Mouse (Mus musculus) forebrain, embryonic 12.5 days (tissue): ENCODE measurements around the gene Foxn1. TPM values are rescaled to one million over a fixed set of nuclear protein-coding genes. Genes with fewer than 3 reads are reported as not detected.

Experiments used
- ATAC-seq: fragments of 200-750 bp; cut with Nextera tagmentation; 2 replicates; pipeline ENCODE4 v1.8.0; 2017; ENCODE audit warnings: moderate TSS enrichment; ENCODE audit not compliant: low FRiP score
- H3K27ac ChIP-seq: fragments of 300-500 bp; sonication (generic); 2 replicates; pipeline ENCODE4 v1.5.1; 2016; ENCODE audit warnings: mild to moderate bottlenecking
- H3K27me3 ChIP-seq: fragments of 300-500 bp; sonication (generic); 2 replicates; pipeline ENCODE4 v1.6.1; 2016; ENCODE audit warnings: mild to moderate bottlenecking
- H3K36me3 ChIP-seq: fragments of 300-500 bp; sonication (generic); replicated peaks from 2 replicates; pipeline ENCODE4 v1.6.1; 2016; ENCODE audit warnings: mild to moderate bottlenecking
- H3K4me1 ChIP-seq: fragments of 300-500 bp; sonication (generic); 2 replicates; pipeline ENCODE4 v1.6.1; 2016
- H3K4me2 ChIP-seq: fragments of 300-500 bp; sonication (generic); 2 replicates; pipeline ENCODE4 v1.6.1; 2016; ENCODE audit warnings: mild to moderate bottlenecking, moderate library complexity
- H3K4me3 ChIP-seq: fragments of 300-500 bp; sonication (generic); replicated peaks from 2 replicates; pipeline ENCODE4 v1.5.1; 2016; ENCODE audit warnings: mild to moderate bottlenecking
- H3K9ac ChIP-seq: fragments of 300-500 bp; sonication (generic); 2 replicates; pipeline ENCODE4 v1.6.1; 2016; ENCODE audit warnings: mild to moderate bottlenecking
- H3K9me3 ChIP-seq: fragments of 300-500 bp; sonication (generic); 2 replicates; pipeline ENCODE4 v1.6.1; 2016
- WGBS: fragments of 180-500 bp; shearing (Covaris S2); methylation state at CpG from one replicate; pipeline ENCODE4 v1.1.7; 2016; 5-methylcytosine and 5-hydroxymethylcytosine counted together
- polyA plus RNA-seq: library from polyadenylated mRNA; unstranded; fragments of >200 nt; fragmentation: Nextera tagmentation; extraction: Ambion mirVana; gene quantifications from 2 replicates; pipeline ENCODE4 v1.2.1, GENCODE M21; 2016

The Foxn1 gene
- polyA plus RNA-seq, 1 experiment from 2014 or later = not detected

DNA sequence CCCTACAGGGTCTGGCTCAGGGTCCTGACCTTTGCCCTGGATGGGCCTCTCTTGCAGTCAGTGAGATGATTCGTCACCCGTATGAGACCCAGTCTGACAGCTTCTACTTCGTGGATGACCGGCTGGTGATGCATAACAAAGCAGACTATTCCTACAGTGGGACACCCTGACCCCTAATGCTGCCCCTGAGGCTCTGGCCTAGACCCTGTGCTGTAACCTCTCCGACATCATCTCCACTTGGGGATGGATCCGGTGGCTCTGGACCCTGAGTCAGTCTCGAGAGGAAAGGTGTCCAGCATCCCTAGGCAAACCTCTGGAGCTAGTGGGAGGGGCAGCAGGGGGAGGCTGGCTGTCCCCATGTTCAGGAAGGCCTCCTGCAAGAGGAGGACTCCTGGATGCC, 37.9 kb downstream of the Foxn1 start:
- no peak for ATAC-seq
- H3K27ac ChIP-seq = no peak overlapping the region
- WGBS = 76% methylated on average over 7 of the region's 7 CpGs
- no peak overlapping the region for H3K9ac ChIP-seq
- H3K4me2 ChIP-seq = no peak overlapping the region
- H3K36me3 ChIP-seq = peaks cover 12% of the 10 kb centered on the region
- no peaks in the 10 kb centered on the region for H3K27me3 ChIP-seq
- H3K4me1 ChIP-seq = peaks cover 37% of the 10 kb centered on the region
- H3K4me3 ChIP-seq = no peak overlapping the region
- H3K9me3 ChIP-seq = no peaks in the 10 kb centered on the region

DNA sequence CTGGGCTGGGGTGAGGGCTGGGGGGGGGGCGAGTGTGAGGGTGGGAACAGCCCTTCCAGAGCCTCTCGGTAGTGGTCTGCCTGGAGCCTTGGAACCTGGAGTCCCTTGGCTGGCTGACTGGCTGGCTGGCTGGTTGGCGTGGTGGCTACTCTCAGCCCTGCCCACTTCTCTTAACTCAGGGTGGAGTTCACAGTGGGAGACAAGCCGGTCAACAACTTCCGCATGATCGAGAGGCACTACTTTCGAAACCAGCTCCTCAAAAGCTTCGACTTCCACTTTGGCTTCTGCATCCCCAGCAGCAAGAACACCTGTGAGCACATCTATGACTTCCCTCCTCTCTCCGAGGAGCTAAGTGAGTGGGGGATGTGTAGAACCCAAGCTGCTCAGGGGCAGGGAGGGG, 38.5 kb downstream of the Foxn1 start:
- H3K4me2 ChIP-seq = no peak overlapping the region
- no peak overlapping the region for H3K27ac ChIP-seq
- peaks cover 12% of the 10 kb centered on the region for H3K36me3 ChIP-seq
- H3K9ac ChIP-seq = no peak overlapping the region
- H3K4me1 ChIP-seq = peaks cover 39% of the 10 kb centered on the region
- 90% methylated on average over 9 of the region's 9 CpGs for WGBS
- H3K4me3 ChIP-seq = no peak overlapping the region
- no peaks in the 10 kb centered on the region for H3K9me3 ChIP-seq
- ATAC-seq = no peak
- H3K27me3 ChIP-seq = no peaks in the 10 kb centered on the region

DNA sequence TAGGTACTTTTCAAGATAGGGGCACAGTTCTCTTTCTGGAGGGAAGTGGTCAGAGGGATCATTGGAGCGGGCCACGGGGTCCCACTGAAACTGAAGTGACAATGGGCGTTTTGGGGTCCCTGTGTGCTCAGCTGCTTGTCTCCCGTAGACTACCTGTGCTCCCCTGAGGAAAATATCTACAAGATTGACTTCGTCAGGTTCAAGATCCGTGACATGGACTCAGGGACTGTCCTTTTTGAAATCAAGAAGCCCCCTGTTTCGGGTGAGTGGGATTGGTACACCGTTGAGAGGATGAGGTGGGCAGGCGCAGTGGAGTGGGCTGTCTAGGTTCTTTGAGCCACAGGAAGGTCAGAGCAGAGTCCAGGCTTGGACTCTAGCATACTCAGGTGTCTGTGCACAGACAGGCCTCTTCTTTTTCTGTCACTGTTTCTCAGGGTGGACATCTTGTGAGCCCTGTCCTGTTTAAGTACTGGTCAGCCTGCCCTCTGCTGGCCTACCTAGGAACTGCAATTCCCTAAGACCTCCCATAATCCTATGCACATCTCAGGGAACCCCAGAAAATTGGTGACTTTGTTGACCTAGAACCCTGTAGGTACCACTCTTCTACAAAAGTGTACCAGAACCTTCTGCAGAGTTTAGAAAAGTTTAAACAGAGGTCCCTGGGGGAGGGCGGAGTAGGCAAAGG, 39.1 kb downstream of the Foxn1 start:
- WGBS = 91% methylated on average over 10 of the region's 10 CpGs
- no peak overlapping the region for H3K27ac ChIP-seq
- H3K27me3 ChIP-seq = no peaks in the 10 kb centered on the region
- no peaks in the 10 kb centered on the region for H3K9me3 ChIP-seq
- no peak overlapping the region for H3K4me3 ChIP-seq
- no peak overlapping the region for H3K9ac ChIP-seq
- H3K4me1 ChIP-seq = peaks cover 41% of the 10 kb centered on the region
- H3K4me2 ChIP-seq = no peak overlapping the region
- peaks cover 12% of the 10 kb centered on the region for H3K36me3 ChIP-seq
- ATAC-seq = no peak

DNA sequence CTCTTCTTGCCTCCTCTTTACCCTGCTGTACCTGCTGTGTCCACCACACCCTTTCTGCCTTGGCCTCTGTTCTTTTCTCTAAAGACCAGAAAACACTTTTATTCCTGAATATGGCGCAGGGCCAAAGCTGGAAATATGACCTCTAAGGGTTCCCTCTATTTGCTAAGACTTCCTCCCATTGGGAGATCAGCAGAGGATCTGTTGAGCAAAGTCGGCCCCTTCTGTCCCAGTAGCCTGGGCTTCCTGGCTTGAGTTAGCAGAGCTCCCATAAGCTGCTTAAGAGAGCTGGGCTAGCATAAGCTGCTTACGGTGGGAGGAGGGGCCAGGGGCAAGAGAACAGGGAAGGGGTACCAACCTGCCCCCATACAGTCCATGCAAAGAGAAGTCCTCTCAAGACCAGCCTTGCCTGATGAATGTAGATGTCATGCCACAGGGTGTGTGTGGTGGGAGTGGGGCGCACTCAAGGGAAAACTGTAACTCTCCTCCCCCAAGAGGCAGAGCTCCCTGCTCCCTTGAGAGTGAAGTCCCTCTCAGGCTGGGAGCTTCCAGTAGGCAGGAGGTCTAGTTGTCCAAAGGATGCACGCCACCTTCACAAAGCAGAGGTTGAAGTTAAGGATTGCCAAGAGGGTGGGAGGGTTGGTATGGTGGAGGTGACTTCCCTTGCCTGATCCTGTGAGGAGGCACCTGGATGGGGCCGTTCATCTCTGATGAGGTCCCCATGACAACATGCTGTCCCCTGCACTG, 39.9 kb downstream of the Foxn1 start:
- Histone ChIP-seq H3K4me1 (peaks cover 41% of the 10 kb centered on the region), H3K4me3 (no peak overlapping the region), H3K9ac (no peak overlapping the region), H3K36me3 (peaks cover 13% of the 10 kb centered on the region), H3K27me3 (no peaks in the 10 kb centered on the region), H3K9me3 (no peaks in the 10 kb centered on the region), H3K27ac (peak overlapping the region; percentile 16; the same call in 1 of the 2 replicates), H3K4me2 (no peak overlapping the region)
- WGBS = 69% methylated on average over 6 of the region's 6 CpGs
- no peak for ATAC-seq

DNA sequence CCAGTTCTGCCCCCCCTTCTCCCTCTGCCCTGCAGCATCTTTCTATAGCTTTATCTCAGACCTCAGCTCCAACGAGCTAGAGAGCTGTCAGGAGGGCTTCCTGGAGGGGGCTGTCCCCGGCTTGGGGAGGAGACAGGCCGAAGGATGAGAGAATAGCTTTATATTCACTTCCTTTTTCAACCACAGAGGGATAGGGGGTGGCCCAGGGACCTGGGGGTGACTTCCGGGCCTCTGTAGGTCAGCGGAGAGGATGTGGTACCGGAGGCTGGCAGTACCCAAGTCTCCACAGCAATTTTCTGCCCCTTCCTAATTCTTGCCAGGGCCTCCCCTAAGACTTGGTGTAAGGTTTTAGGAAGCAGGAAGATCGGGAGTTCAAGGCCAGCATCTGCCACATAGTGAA, 40.6 kb downstream of the Foxn1 start:
- no peak overlapping the region for H3K4me2 ChIP-seq
- H3K36me3 ChIP-seq = peaks cover 20% of the 10 kb centered on the region
- WGBS = 82% methylated on average over 7 of the region's 7 CpGs
- H3K4me1 ChIP-seq = peaks cover 41% of the 10 kb centered on the region
- H3K9ac ChIP-seq = 0 out of 2 replicates have a peak overlapping the region, but pooled peaks have one; percentile 40
- H3K4me3 ChIP-seq = no peak overlapping the region
- peak overlapping the region; percentile 16; the same call in 1 of the 2 replicates for H3K27ac ChIP-seq
- no peaks in the 10 kb centered on the region for H3K9me3 ChIP-seq
- no peak for ATAC-seq
- H3K27me3 ChIP-seq = no peaks in the 10 kb centered on the region

DNA sequence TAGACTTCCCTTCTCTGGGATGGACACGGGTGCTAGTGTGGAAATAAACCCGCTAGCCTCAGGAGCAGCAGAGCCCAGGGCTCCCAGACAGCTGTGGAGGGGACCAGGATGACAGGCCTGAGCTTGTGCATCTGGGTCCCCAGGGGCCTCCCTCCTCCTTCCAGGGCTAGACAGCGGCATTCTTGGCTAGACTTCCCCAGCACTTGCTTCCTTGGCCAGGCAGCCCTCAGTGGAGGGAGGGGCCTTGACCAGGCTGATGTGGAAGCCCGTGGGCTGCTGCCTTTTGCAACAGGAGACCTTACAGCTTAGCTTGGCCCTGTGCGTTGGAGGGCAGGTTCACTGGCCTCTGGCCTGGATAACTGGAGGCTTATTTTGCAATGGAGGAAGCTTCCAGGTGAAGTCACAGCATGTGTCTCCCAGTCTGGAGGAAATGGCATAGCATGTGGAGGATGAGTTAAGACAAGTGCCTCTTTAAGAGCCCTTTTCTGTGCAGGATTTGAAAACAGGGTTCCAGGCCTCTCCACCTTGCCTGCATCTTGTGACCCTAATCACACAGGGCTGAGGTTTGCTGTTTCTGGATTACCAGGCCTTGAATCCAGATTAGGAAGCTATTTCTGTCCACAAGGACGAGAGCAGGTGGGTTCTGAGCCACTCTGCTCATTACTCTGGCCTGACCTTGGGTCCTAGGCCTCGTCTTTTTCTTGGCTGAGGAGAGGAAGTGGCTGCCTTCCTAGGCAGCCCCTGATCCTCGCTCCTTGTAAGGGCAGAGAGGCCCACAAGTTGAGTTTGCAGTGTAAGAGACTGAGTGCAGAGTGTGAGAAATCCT, 41.3 kb downstream of the Foxn1 start:
- 66% methylated on average over 8 of the region's 8 CpGs for WGBS
- Histone ChIP-seq H3K36me3 (peaks cover 26% of the 10 kb centered on the region), H3K4me3 (peak overlapping the region; percentile 8; the same call in 1 of the 2 replicates), H3K27me3 (no peaks in the 10 kb centered on the region), H3K27ac (peak overlapping the region; percentile 61; the same call in 1 of the 2 replicates), H3K4me1 (peaks cover 41% of the 10 kb centered on the region), H3K4me2 (peak overlapping the region; percentile 27), H3K9ac (0 out of 2 replicates have a peak overlapping the region, but pooled peaks have one; percentile 40), H3K9me3 (no peaks in the 10 kb centered on the region)
- no peak for ATAC-seq

DNA sequence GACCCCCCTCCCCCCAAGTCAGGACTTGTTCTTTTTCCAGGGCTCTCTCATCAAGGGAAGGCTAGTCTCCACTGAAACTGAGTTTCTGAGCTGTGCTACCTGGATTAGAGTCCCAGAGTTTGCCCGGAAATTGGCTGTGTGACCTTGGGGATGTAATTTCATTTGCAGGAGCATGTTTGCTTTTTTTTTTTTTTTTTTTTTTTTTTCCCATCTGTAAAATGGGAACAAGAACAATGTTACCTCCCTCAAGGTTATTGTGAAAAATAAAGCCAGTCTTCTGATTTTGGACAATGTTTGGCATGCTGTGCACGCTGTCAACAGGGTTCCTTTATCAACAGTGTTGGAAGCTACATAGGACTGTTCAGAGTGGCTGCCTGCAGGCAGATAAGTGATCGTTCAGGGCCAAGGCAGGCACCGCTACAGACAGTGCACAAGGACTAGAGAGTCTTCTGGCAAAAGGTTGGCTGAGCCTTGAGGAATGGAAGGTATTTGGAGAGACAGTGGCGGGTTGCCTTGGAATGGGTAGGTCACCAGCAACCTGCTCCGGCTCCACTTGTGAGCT, 41.9 kb downstream of the Foxn1 start:
- peak overlapping the region; percentile 76 for H3K4me2 ChIP-seq
- H3K4me1 ChIP-seq = peaks cover 40% of the 10 kb centered on the region
- no peaks in the 10 kb centered on the region for H3K27me3 ChIP-seq
- H3K9ac ChIP-seq = peak overlapping the region; percentile 96
- no peak for ATAC-seq
- no peaks in the 10 kb centered on the region for H3K9me3 ChIP-seq
- H3K4me3 ChIP-seq = peak overlapping the region; percentile 88
- peaks cover 33% of the 10 kb centered on the region for H3K36me3 ChIP-seq
- H3K27ac ChIP-seq = peak overlapping the region; percentile 89
- 86% methylated on average over 6 of the region's 6 CpGs for WGBS

DNA sequence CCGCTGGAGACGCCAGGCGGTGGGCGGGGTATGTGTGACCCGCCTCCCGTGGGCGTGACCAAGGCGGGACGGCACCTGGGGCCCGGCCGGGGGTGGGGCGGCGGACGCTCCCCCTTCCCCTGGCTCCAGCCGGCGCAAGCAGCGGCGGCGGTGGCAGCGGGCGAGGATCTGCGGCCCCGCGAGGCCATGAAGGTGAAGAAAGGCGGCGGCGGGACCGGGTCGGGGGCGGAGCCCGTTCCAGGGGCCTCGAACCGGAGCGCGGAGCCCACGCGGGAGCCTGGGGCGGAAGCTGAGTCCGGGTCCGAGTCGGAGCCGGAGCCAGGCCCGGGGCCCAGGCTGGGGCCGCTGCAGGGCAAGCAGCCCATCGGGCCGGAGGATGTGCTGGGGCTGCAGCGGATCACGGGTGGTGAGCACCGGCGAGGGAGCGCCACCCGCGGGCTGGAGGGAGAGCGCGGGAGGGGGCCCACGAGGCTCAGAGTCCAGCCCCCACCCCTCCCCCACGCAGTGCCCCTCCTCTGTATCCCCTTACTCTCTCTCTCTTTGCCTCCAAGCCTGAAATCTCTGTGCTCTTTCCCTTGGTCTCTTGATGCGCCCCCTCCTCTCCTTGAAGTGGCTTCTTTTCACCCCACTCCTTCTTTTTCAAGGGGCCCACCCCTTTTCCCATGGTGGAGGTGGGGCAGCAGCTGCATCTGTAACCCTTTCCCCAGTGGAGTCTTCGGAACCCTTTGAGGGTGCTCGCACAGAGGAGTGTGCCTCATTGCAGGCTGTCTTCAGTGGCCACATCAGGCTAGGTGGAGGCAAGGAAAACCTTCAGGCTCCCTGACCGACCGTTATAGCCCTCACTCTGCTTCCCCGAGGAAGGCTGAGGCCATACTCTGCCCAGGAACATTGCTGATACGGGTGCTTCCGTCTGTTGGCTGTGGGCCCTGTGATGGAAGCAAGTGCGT, 42.7 kb downstream of the Foxn1 start, which contains the start of gene Unc119:
Gene Unc119 (plus strand): TSS at position 102 of the 947 bp plus-strand sequence.
- peak within 1 kb of the TSS; percentile 88 for H3K4me3 ChIP-seq
- peaks cover 38% of the 10 kb centered on the region for H3K4me1 ChIP-seq
- H3K9ac ChIP-seq = peak within 1 kb of the TSS; percentile 96
- WGBS = 2% methylated on average over 41 of the region's 66 CpGs
- H3K27me3 ChIP-seq = no peaks in the 10 kb centered on the region
- peak; percentile 84 for ATAC-seq
- peak within 1 kb of the TSS; percentile 76 for H3K4me2 ChIP-seq
- peaks cover 36% of the 10 kb centered on the region for H3K36me3 ChIP-seq
- H3K27ac ChIP-seq = peak within 1 kb of the TSS; percentile 89
- H3K9me3 ChIP-seq = no peaks in the 10 kb centered on the region

DNA sequence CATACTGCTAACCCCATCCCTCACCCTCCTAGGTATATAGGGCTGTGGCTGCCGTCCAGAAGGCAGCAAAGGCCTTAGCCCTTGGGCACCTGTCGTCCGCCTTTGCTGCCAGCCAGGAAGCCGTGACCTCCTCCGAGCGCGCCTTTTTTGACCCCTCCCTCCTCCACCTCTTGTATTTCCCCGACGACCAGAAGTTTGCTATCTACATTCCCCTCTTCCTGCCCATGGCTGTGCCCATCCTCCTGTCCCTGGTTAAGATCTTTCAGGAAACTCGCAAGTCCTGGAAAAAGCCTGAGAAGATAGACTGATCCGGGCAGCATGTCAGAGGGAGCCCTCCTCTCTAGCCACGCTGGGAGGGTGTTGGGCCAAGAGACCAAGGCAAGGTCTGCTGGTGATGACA, 44.7 kb downstream of the Foxn1 start:
- WGBS = 86% methylated on average over 12 of the region's 12 CpGs
- Histone ChIP-seq H3K9ac (no peak overlapping the region), H3K9me3 (no peaks in the 10 kb centered on the region), H3K36me3 (peaks cover 44% of the 10 kb centered on the region), H3K27me3 (no peaks in the 10 kb centered on the region), H3K4me1 (peaks cover 33% of the 10 kb centered on the region), H3K27ac (no peak overlapping the region), H3K4me2 (no peak overlapping the region), H3K4me3 (no peak overlapping the region)
- no peak for ATAC-seq

DNA sequence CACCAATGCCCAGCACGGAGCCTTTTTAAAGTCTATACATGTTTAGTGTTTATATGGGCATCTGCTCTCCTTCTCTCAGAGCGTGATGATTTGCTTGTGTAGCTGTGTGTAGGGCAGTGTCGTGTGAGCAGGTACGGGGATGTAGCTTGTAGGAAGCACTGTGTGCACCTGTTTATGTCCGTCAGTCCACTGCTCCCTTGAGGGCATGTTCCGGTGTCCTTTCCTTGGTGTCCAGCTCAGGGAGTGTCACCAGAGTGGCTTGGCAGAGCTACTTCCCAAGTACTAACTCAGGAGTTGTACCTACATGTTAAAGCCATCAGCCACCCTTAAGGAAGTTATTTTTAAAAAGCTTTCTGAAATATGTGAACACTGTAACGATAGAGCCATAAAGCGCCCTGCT, 49.3 kb downstream of the Foxn1 start:
- no peak overlapping the region for H3K9ac ChIP-seq
- H3K4me3 ChIP-seq = no peak overlapping the region
- ATAC-seq = no peak
- H3K4me2 ChIP-seq = no peak overlapping the region
- H3K27me3 ChIP-seq = no peaks in the 10 kb centered on the region
- H3K4me1 ChIP-seq = no peaks in the 10 kb centered on the region
- H3K9me3 ChIP-seq = no peaks in the 10 kb centered on the region
- WGBS = 97% methylated on average over 8 of the region's 8 CpGs
- H3K36me3 ChIP-seq = peaks cover 80% of the 10 kb centered on the region
- H3K27ac ChIP-seq = no peak overlapping the region

DNA sequence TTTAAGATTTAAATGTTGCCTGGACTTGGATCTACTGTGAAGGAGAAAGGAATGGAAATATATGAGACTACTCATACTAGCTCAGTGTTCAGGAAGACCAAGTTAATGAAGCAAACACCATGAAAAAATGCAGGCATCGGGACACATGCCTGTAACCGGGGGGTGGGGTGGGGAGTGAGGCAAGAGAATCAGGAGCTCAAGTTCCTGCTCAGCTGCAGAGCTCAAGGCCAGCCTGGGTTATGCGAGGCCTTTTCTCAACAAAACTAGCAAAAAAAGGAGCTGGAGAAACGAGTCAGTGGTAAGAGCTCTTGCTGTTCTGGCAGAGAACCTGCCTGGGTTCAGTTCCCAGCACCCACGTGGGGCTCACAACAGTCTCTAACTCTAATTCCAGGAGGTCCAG, 52.4 kb downstream of the Foxn1 start:
- ATAC-seq = no peak
- H3K27me3 ChIP-seq = no peaks in the 10 kb centered on the region
- H3K9me3 ChIP-seq = no peaks in the 10 kb centered on the region
- no peak overlapping the region for H3K9ac ChIP-seq
- H3K4me1 ChIP-seq = peaks cover 8% of the 10 kb centered on the region
- no peak overlapping the region for H3K4me3 ChIP-seq
- H3K27ac ChIP-seq = no peak overlapping the region
- H3K36me3 ChIP-seq = peaks cover 55% of the 10 kb centered on the region
- no peak overlapping the region for H3K4me2 ChIP-seq
- 93% methylated on average over 5 of the region's 5 CpGs for WGBS
